Mouse (Mus musculus) lung, embryonic 15.5 days (tissue): ENCODE results near the gene Galnt13. TPM values are rescaled to one million over a fixed set of nuclear protein-coding genes. Genes with fewer than 3 reads are reported as not detected.
"Not testable (repeated sequence)": the region's sequence is repeated elsewhere in the genome, so short reads cannot be mapped to it uniquely, and the experiment has no call there.

ENCODE experiments used
- ATAC-seq: fragments of 200-750 bp; cut with Nextera tagmentation; 2 replicates; pipeline ENCODE4 v1.8.0; 2017; ENCODE audit warnings: moderate number of reproducible peaks, borderline replicate concordance; ENCODE audit not compliant: low FRiP score, low TSS enrichment; ENCODE audit errors: extremely low read depth
- H3K27ac ChIP-seq: fragments of 300-500 bp; sonication (generic); 2 replicates; pipeline ENCODE4 v1.5.1; 2015; ENCODE audit warnings: moderate library complexity, mild to moderate bottlenecking, inconsistent platforms
- H3K27me3 ChIP-seq: fragments of 300-500 bp; sonication (generic); 2 replicates; pipeline ENCODE4 v1.6.1; 2015; ENCODE audit warnings: inconsistent platforms
- H3K36me3 ChIP-seq: fragments of 300-500 bp; sonication (generic); 2 replicates; pipeline ENCODE4 v1.6.1; 2015; ENCODE audit warnings: inconsistent platforms
- H3K4me1 ChIP-seq: fragments of 300-500 bp; sonication (generic); 2 replicates; pipeline ENCODE4 v1.6.1; 2015; ENCODE audit warnings: inconsistent platforms
- H3K4me2 ChIP-seq: fragments of 300-500 bp; sonication (generic); 2 replicates; pipeline ENCODE4 v1.6.1; 2015; ENCODE audit warnings: inconsistent platforms, mild to moderate bottlenecking, moderate library complexity
- H3K4me3 ChIP-seq: fragments of 300-500 bp; sonication (generic); 2 replicates; pipeline ENCODE4 v1.5.1; 2015; ENCODE audit warnings: mild to moderate bottlenecking, inconsistent platforms
- H3K9ac ChIP-seq: fragments of 300-500 bp; sonication (generic); 2 replicates; pipeline ENCODE4 v1.6.1; 2015; ENCODE audit warnings: inconsistent platforms
- H3K9me3 ChIP-seq: fragments of 300-500 bp; sonication (generic); 2 replicates; pipeline ENCODE4 v1.6.1; 2016; ENCODE audit warnings: inconsistent platforms
- WGBS: fragments of 180-500 bp; shearing (Covaris S2); methylation state at CpG from one replicate; pipeline ENCODE4 v1.1.7; 2015; 5-methylcytosine and 5-hydroxymethylcytosine counted together
- polyA plus RNA-seq: library from polyadenylated mRNA; unstranded; fragments of >200 nt; fragmentation: Nextera tagmentation; extraction: Ambion mirVana; gene quantifications from 2 replicates; pipeline ENCODE4 v1.2.1, GENCODE M21; 2015

Galnt13 gene
- polyA plus RNA-seq, 1 experiment from 2014 or later: 0.09 TPM

GRCm38 (mm10) chr2:54938075-54938474, 502.0 kb downstream of the Galnt13 start:
- Histone ChIP-seq H3K27me3 (no peaks in the 10 kb centered on the region), H3K36me3 (no peaks in the 10 kb centered on the region), H3K27ac (no peak overlapping the region), H3K9me3 (no peaks in the 10 kb centered on the region), H3K9ac (no peak overlapping the region), H3K4me2 (no peak overlapping the region), H3K4me3 (no peak overlapping the region), H3K4me1 (no peaks in the 10 kb centered on the region)
- no peak for ATAC-seq

GRCm38 (mm10) chr2:54943386-54943785, 507.3 kb downstream of the Galnt13 start:
- no peak for ATAC-seq
- Histone ChIP-seq H3K4me3 (no peak overlapping the region), H3K4me1 (no peaks in the 10 kb centered on the region), H3K9me3 (no peaks in the 10 kb centered on the region), H3K27me3 (no peaks in the 10 kb centered on the region), H3K9ac (no peak overlapping the region), H3K27ac (no peak overlapping the region), H3K36me3 (no peaks in the 10 kb centered on the region), H3K4me2 (no peak overlapping the region)
- 83% methylated on average over 1 of the region's 1 CpGs for WGBS

- no peaks in the 10 kb centered on the region for H3K36me3 ChIP-seq
- H3K4me2 ChIP-seq: no peak overlapping the region
- H3K4me1 ChIP-seq: no peaks in the 10 kb centered on the region
- 88% methylated on average over 1 of the region's 1 CpGs for WGBS
- no peak overlapping the region for H3K9ac ChIP-seq
- no peaks in the 10 kb centered on the region for H3K27me3 ChIP-seq
- no peak for ATAC-seq
- no peak overlapping the region for H3K27ac ChIP-seq
- no peaks in the 10 kb centered on the region for H3K9me3 ChIP-seq
- H3K4me3 ChIP-seq: no peak overlapping the region
These were observed 547.7 kb downstream of the Galnt13 start for GRCm38 (mm10) chr2:54983839-54984238.

- ATAC-seq, H3K36me3 ChIP-seq, H3K4me3 ChIP-seq, H3K27ac ChIP-seq, H3K27me3 ChIP-seq, H3K4me1 ChIP-seq, H3K9me3 ChIP-seq, H3K9ac ChIP-seq, H3K4me2 ChIP-seq: not testable (repeated sequence)
- no CpG with 5 or more reads among the region's 5 CpGs for WGBS
These were observed 586.4 kb downstream of the Galnt13 start for GRCm38 (mm10) chr2:55022539-55022938.

- H3K27me3 ChIP-seq: no peaks in the 10 kb centered on the region
- no peak for ATAC-seq
- H3K27ac ChIP-seq: no peak overlapping the region
- H3K4me1 ChIP-seq: no peaks in the 10 kb centered on the region
- no peak overlapping the region for H3K9ac ChIP-seq
- 48% methylated on average over 3 of the region's 3 CpGs for WGBS
- no peak overlapping the region for H3K4me3 ChIP-seq
- H3K4me2 ChIP-seq: no peak overlapping the region
- H3K9me3 ChIP-seq: no peaks in the 10 kb centered on the region
- no peaks in the 10 kb centered on the region for H3K36me3 ChIP-seq
These were observed 598.5 kb downstream of the Galnt13 start for GRCm38 (mm10) chr2:55034610-55035009.

GRCm38 (mm10) chr2:55065469-55066315, 629.6 kb downstream of the Galnt13 start:
- no peaks in the 10 kb centered on the region for H3K27me3 ChIP-seq
- H3K36me3 ChIP-seq: no peaks in the 10 kb centered on the region
- H3K9ac ChIP-seq: no peak overlapping the region
- no peak for ATAC-seq
- 80% methylated on average over 7 of the region's 7 CpGs for WGBS
- H3K4me3 ChIP-seq: no peak overlapping the region
- no peak overlapping the region for H3K4me2 ChIP-seq
- no peaks in the 10 kb centered on the region for H3K9me3 ChIP-seq
- H3K27ac ChIP-seq: no peak overlapping the region
- no peaks in the 10 kb centered on the region for H3K4me1 ChIP-seq

- no peaks in the 10 kb centered on the region for H3K4me1 ChIP-seq
- no peaks in the 10 kb centered on the region for H3K9me3 ChIP-seq
- no peak overlapping the region for H3K4me3 ChIP-seq
- no peaks in the 10 kb centered on the region for H3K36me3 ChIP-seq
- no peak overlapping the region for H3K4me2 ChIP-seq
- no peak overlapping the region for H3K27ac ChIP-seq
- 60% methylated on average over 2 of the region's 2 CpGs for WGBS
- no peaks in the 10 kb centered on the region for H3K27me3 ChIP-seq
- H3K9ac ChIP-seq: no peak overlapping the region
- ATAC-seq: no peak
These were observed 649.5 kb downstream of the Galnt13 start for GRCm38 (mm10) chr2:55085580-55085979.

- no peaks in the 10 kb centered on the region for H3K36me3 ChIP-seq
- H3K9me3 ChIP-seq: no peaks in the 10 kb centered on the region
- H3K9ac ChIP-seq: no peak overlapping the region
- H3K27me3 ChIP-seq: no peaks in the 10 kb centered on the region
- no peak overlapping the region for H3K4me2 ChIP-seq
- H3K27ac ChIP-seq: no peak overlapping the region
- H3K4me3 ChIP-seq: no peak overlapping the region
- WGBS: 92% methylated on average over 1 of the region's 1 CpGs
- ATAC-seq: no peak
- H3K4me1 ChIP-seq: no peaks in the 10 kb centered on the region
These were observed 651.9 kb downstream of the Galnt13 start for GRCm38 (mm10) chr2:55088034-55088433.

GRCm38 (mm10) chr2:55090332-55090731, 654.2 kb downstream of the Galnt13 start:
- H3K27ac ChIP-seq: no peak overlapping the region
- no peaks in the 10 kb centered on the region for H3K4me1 ChIP-seq
- no peak overlapping the region for H3K4me3 ChIP-seq
- no peaks in the 10 kb centered on the region for H3K9me3 ChIP-seq
- H3K4me2 ChIP-seq: no peak overlapping the region
- H3K9ac ChIP-seq: no peak overlapping the region
- no peaks in the 10 kb centered on the region for H3K27me3 ChIP-seq
- 23% methylated on average over 3 of the region's 3 CpGs for WGBS
- no peaks in the 10 kb centered on the region for H3K36me3 ChIP-seq
- no peak for ATAC-seq

- H3K4me1 ChIP-seq: no peaks in the 10 kb centered on the region
- H3K27ac ChIP-seq: no peak overlapping the region
- H3K27me3 ChIP-seq: no peaks in the 10 kb centered on the region
- 68% methylated on average over 4 of the region's 4 CpGs for WGBS
- H3K36me3 ChIP-seq: no peaks in the 10 kb centered on the region
- no peaks in the 10 kb centered on the region for H3K9me3 ChIP-seq
- no peak overlapping the region for H3K4me2 ChIP-seq
- H3K9ac ChIP-seq: no peak overlapping the region
- ATAC-seq: no peak
- no peak overlapping the region for H3K4me3 ChIP-seq
These were observed 655.4 kb downstream of the Galnt13 start for GRCm38 (mm10) chr2:55091495-55091894.

GRCm38 (mm10) chr2:55099100-55099499, 663.0 kb downstream of the Galnt13 start:
- ATAC-seq: no peak

GRCm38 (mm10) chr2:55101279-55101678, 665.2 kb downstream of the Galnt13 start:
- no peak for ATAC-seq
- Histone ChIP-seq H3K9me3 (no peaks in the 10 kb centered on the region), H3K9ac (no peak overlapping the region), H3K27me3 (no peaks in the 10 kb centered on the region), H3K36me3 (no peaks in the 10 kb centered on the region), H3K4me3 (no peak overlapping the region), H3K27ac (no peak overlapping the region), H3K4me1 (no peaks in the 10 kb centered on the region), H3K4me2 (no peak overlapping the region)
- 62% methylated on average over 5 of the region's 5 CpGs for WGBS

More at GRCm38 (mm10) chr2:55099100-55099499, 663.0 kb downstream of the Galnt13 start:
- no peaks in the 10 kb centered on the region for H3K9me3 ChIP-seq
- no peaks in the 10 kb centered on the region for H3K27me3 ChIP-seq
- no peak overlapping the region for H3K9ac ChIP-seq
- H3K4me3 ChIP-seq: no peak overlapping the region
- no peak overlapping the region for H3K27ac ChIP-seq
- WGBS: 62% methylated on average over 1 of the region's 1 CpGs
- H3K4me2 ChIP-seq: no peak overlapping the region
- H3K36me3 ChIP-seq: no peaks in the 10 kb centered on the region
- H3K4me1 ChIP-seq: no peaks in the 10 kb centered on the region
